Mouse (Mus musculus): ENCODE data around the gene Dusp21.

DNA sequence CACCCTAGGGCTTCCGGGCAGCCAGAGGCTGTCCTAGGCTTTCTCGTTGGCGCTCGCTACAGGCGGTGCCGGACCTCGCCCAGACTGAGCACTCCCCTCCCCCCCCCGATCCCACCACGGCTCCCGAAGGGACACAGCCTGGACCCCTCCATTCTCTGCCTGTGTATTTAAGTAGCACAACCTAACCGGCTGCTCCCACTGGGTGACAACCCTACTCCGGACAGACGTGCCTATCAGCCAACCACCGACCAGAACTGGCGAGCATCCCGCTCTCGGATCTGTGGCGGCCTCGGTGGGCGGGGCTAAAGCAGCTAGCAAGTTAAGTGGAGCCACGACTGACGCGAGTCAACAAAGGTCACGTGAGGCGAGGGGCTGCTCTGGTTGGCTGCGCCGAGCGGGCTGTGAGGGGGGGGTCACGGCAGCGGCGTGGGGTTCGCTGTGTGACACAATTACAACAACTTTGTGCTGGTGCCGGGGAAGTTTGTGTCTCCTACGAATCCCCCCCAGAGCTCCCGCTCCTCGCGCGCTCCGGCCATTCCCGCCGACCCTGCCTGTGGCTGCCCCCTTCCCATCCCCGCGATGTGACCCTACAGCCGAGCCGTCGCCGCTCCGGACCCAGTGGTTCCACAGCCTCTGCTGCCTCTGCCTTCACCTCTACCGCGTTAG is 16.7 kb downstream of the Dusp21 start, which contains the start of gene Kdm6a:
- TF ChIP-seq CTCF (IDR thresholded peaks at IDR 0.05; ENCODE audit: borderline replicate concordance, extremely low read depth, insufficient read depth, insufficient read length) = no peak
- peak; percentile 63; the same call in 1 of the 2 replicates for TF ChIP-seq POLR2A (IDR thresholded peaks at IDR 0.05; ENCODE audit: borderline replicate concordance, extremely low read depth, insufficient read depth, insufficient read length, poor library complexity, severe bottlenecking)

Data from brain, embryonic 14.5 days (tissue).